Mouse (Mus musculus): ENCODE data around the gene Hmgcl. TPM values are rescaled to one million over a fixed set of nuclear protein-coding genes. Genes with fewer than 3 reads are reported as not detected.
A peak's percentile ranks its signal among the peaks of the same experiment; 100 is the strongest.
"Not testable (repeated sequence)": the region's sequence is repeated elsewhere in the genome, so short reads cannot be mapped to it uniquely, and the experiment has no call there.

Hmgcl gene
- polyA plus RNA-seq, 1 experiment from 2014 or later = 64.3 TPM

DNA sequence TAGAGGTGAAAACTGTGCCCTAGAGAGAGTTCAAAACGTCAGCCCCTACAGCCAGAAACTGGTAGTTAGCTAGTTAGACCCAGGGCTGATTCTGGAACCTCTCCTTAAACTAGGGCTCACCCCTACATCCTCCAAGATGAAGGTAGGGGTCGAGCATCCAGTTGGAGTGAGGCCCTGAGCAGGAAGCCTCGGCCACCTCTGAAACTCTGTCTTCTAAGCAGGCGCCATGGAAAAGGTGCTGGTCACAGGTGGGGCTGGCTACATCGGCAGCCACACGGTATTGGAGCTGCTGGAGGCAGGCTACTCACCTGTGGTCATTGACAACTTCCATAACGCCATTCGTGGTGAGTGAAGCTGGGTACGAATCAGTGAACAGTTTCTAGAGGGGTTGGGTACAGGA lies 18.9 kb downstream of the Hmgcl start:
- Histone ChIP-seq H3K27me3 (replicated peaks; ENCODE audit: low read depth, poor library complexity, severe bottlenecking) (0 out of 2 replicates have a peak, but pooled peaks cover 6% of the 10 kb centered on the region), H3K36me3 (replicated peaks) (peaks cover 67% of the 10 kb centered on the region), H3K27ac (replicated peaks) (no peak overlapping the region), H3K4me3 (peak overlapping the region; percentile 83; the same call in 1 of the 2 replicates), H3K4me1 (peaks cover 32% of the 10 kb centered on the region), H3K9me3 (no peaks in the 10 kb centered on the region)
- DNase-seq (ENCODE audit: low spot score) = no peak
- 84% methylated on average over 9 of the region's 9 CpGs for WGBS

DNA sequence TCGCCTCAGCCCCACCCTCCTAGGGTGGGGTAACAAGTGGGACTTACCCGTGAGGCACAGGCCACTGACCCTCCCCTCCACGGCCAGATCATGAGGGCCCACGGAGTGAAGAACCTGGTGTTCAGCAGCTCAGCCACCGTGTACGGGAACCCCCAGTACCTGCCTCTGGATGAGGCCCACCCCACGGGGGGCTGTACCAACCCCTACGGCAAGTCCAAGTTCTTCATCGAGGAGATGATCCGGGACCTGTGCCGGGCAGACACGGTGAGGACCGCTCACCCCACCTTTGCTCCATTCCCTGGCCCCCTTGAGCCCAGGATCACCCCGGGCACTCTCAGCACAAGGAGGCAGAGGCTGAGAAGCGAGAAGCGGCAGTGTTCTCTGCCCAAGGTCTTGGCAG lies 20.0 kb downstream of the Hmgcl start:
- Histone ChIP-seq H3K36me3 (replicated peaks) (peaks cover 69% of the 10 kb centered on the region), H3K4me3 (peak overlapping the region; percentile 17; the same call in 1 of the 2 replicates)

DNA sequence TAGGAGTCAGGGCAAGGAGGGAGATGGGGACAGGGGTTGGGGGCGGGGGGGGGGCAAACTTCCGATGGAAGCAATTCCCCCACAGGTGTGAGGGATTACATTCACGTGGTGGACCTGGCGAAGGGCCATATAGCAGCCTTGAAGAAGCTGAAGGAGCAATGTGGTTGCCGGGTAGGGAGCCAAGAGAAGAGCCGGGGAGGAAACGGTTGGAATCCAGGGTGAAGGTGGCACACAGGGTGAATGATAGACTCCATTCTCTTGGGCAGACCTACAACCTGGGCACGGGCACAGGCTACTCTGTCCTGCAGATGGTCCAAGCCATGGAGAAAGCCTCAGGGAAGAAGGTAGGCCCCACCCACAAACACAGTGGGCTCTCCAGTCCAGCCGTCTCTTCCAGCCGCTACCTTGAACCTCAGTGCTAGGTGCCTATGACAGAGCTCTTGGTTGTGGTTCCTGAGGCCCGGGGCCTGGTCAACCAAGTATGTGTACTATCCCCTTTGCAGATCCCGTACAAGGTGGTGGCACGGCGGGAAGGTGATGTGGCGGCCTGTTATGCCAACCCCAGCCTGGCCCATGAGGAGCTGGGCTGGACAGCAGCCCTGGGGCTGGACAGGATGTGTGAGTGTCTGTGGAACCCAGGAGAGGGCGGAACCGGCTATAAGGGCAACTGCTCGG lies 21.0 kb downstream of the Hmgcl start:
- Histone ChIP-seq H3K36me3 (replicated peaks) (peaks cover 62% of the 10 kb centered on the region), H3K4me1 (peaks cover 50% of the 10 kb centered on the region), H3K9me3 (no peaks in the 10 kb centered on the region), H3K27ac (replicated peaks) (no peak overlapping the region), H3K4me3 (0 out of 2 replicates have a peak overlapping the region, but pooled peaks have one; percentile 9), H3K27me3 (replicated peaks; ENCODE audit: low read depth, poor library complexity, severe bottlenecking) (0 out of 2 replicates have a peak, but pooled peaks cover 6% of the 10 kb centered on the region)
- DNase-seq (ENCODE audit: low spot score) = no peak
- WGBS = 92% methylated on average over 18 of the region's 18 CpGs

More for the DNA sequence above, 20.0 kb downstream of the Hmgcl start:
- Histone ChIP-seq H3K4me1 (peaks cover 40% of the 10 kb centered on the region), H3K9me3 (no peaks in the 10 kb centered on the region), H3K27ac (replicated peaks) (no peak overlapping the region), H3K27me3 (replicated peaks; ENCODE audit: low read depth, poor library complexity, severe bottlenecking) (0 out of 2 replicates have a peak, but pooled peaks cover 6% of the 10 kb centered on the region)
- no peak for DNase-seq (ENCODE audit: low spot score)
- WGBS = 91% methylated on average over 16 of the region's 16 CpGs

DNA sequence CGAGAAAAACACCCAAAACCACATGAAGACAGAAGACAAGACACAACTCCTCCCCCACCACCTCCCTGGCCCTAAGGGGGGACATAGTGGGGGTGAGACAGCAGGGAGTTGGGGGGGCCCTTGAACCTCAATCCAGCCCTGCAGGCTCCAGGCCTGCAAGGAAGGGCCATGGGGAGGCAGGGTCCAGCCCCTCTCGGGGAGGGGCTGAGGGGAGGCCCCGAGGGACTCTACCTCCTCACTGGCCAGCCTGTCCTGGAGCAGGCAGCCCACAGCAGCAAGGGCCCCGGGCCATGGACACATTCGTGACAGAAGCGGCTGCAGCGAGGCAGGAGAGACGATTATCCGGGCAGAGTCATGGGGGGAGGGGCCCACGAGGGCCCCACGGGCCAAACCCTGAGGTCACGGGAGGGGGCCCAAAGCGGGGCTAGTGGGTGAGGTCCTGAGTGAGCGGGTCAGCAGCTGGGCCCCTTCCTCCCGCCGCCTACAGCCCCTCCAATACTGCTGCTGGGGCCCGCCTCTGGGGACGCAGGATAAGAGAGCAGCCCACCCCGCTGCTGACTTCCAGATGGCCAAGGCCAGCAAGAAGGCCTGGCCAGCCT lies 22.1 kb downstream of the Hmgcl start:
- Histone ChIP-seq H3K4me1 (peaks cover 47% of the 10 kb centered on the region), H3K9me3 (no peaks in the 10 kb centered on the region), H3K36me3 (replicated peaks) (peaks cover 61% of the 10 kb centered on the region), H3K27me3 (replicated peaks; ENCODE audit: low read depth, poor library complexity, severe bottlenecking) (0 out of 2 replicates have a peak, but pooled peaks cover 6% of the 10 kb centered on the region), H3K27ac (replicated peaks) (no peak overlapping the region), H3K4me3 (peak overlapping the region; percentile 23)
- DNase-seq (ENCODE audit: low spot score) = no peak
- WGBS = 68% methylated on average over 19 of the region's 19 CpGs

DNA sequence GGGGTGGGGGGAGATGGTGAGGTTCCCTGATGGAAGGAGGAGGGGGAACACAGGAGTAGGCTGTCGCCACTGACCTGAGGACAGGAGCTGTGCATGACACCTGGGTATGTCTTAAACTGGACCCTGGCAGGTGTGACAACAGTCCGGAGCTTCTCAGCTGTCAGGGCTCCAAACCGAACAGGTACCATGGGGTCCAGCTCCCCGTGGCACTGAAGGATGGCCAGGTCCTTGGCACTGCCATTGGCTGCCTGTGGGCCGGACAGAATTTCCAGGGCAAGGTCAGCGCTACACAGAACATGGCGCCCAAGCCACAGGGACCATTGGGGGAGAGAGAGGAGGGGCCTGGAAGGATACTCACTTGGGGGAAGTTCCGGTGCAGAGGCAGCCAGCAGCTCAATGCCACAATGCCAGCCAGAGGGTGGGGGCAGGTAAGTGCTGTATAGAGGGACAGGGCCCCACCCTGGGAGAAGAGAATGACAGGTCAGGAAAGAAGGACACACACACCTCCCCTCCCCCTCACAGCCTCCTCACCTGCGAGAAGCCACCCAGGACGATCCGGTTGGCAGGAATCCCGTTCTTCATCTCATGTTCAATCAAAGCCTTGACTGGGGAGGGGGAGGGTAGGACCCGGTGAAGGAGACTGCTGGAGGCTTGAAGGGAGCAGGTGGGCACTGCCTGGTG lies 23.0 kb downstream of the Hmgcl start:
- H3K27ac ChIP-seq (replicated peaks) = no peak overlapping the region
- 91% methylated on average over 13 of the region's 13 CpGs for WGBS
- no peak for DNase-seq (ENCODE audit: low spot score)
- 0 out of 2 replicates have a peak, but pooled peaks cover 6% of the 10 kb centered on the region for H3K27me3 ChIP-seq (replicated peaks; ENCODE audit: low read depth, poor library complexity, severe bottlenecking)
- H3K4me1 ChIP-seq = peaks cover 43% of the 10 kb centered on the region
- H3K4me3 ChIP-seq = no peak overlapping the region; the same call in 1 of the 2 replicates
- no peaks in the 10 kb centered on the region for H3K9me3 ChIP-seq
- H3K36me3 ChIP-seq (replicated peaks) = peaks cover 67% of the 10 kb centered on the region

DNA sequence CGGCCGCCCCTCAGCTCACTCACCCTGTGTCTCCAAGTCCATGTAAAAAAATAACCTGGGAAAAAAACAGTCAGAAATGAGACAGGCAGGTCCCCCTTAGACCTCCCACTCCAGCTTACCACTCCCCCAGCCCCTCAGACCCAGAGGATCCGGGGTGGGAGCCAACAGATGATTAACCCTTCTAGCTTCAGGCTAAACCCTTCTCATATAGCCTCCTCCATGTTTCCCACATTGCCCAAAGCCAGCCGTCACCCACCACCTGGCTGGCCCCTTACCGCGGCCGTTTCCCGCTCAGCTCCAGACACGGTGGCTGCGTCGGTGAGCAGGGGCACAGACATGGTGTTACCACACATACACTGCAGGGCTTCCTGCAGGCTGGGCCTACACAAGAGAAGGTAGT lies 24.3 kb downstream of the Hmgcl start:
- no peak overlapping the region for H3K27ac ChIP-seq (replicated peaks)
- peaks cover 75% of the 10 kb centered on the region for H3K36me3 ChIP-seq (replicated peaks)
- peak overlapping the region; percentile 100; the same call in 1 of the 2 replicates for H3K4me3 ChIP-seq
- peaks cover 32% of the 10 kb centered on the region for H3K4me1 ChIP-seq
- no peaks in the 10 kb centered on the region for H3K27me3 ChIP-seq (replicated peaks; ENCODE audit: low read depth, poor library complexity, severe bottlenecking)
- WGBS = 91% methylated on average over 11 of the region's 11 CpGs
- H3K9me3 ChIP-seq = no peaks in the 10 kb centered on the region
- DNase-seq (ENCODE audit: low spot score) = no peak

DNA sequence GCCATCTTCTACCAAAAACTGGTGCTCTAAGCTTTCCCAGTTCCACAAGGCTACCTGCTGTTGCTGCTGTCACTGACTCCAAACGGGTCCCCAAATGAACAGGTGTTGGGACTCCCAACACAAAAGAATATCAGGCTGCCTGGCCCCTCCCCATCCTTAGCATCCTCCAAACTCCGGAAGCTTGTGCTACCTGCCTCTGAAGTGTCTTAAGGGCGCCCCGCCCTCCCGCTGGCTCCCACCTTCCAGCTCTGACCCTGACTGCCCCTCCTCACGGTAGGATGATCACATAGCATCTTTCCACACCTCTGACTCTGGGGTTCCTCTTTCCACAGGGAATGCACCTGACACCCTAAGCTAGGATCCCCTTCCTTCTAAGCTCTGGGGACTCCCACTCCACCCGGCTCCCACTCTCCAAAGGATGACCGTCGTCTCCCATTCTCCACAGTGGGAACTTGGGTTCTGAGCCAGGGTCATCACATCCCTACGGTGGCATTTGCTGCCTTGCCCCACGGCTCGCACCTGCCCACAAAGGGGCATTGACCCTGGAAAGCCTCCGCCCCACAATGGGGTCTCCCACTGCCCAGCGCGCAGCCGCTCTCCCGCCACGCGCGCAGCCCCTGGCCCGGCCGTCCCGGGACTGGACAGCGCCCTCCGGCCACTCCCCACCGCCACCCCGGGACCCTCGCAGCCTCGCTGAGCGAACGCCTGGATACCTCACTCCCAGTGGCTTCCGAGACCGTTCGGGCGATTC lies 25.7 kb downstream of the Hmgcl start:
- Histone ChIP-seq H3K4me1 (peaks cover 32% of the 10 kb centered on the region), H3K27me3 (replicated peaks; ENCODE audit: low read depth, poor library complexity, severe bottlenecking) (no peaks in the 10 kb centered on the region), H3K9me3 (no peaks in the 10 kb centered on the region), H3K36me3 (replicated peaks) (peaks cover 75% of the 10 kb centered on the region), H3K27ac (replicated peaks) (peak overlapping the region; percentile 91), H3K4me3 (peak overlapping the region; percentile 100)
- under 1% methylated on average over 35 of the region's 35 CpGs for WGBS
- no peak for DNase-seq (ENCODE audit: low spot score)

DNA sequence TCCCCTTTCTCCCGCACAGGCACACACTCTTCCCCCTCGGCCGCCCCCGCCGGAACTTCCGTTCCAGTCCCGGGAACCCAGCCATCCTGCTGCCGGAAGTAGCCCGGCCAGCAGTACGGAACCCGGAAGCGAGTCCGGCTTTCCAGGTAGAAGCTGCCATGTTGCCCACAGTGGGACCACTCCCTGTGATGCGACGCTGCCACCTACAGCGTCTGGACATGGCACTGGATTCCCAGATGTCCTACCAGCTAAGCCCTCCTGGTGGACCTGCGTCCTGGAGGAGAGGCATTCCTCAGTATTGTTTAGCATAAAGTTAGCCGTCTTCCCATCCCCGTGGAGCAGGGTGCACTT lies 26.3 kb downstream of the Hmgcl start, which contains the start of gene Lypla2:
Lypla2 (minus strand) TSS at position 71 of the 351 bp plus-strand sequence.
- H3K4me3 ChIP-seq = peak within 1 kb of the TSS; percentile 100
- DNase-seq (ENCODE audit: low spot score) = peak; percentile 88
- H3K36me3 ChIP-seq (replicated peaks) = peaks cover 75% of the 10 kb centered on the region
- H3K4me1 ChIP-seq = peaks cover 32% of the 10 kb centered on the region
- no peaks in the 10 kb centered on the region for H3K9me3 ChIP-seq
- no peaks in the 10 kb centered on the region for H3K27me3 ChIP-seq (replicated peaks; ENCODE audit: low read depth, poor library complexity, severe bottlenecking)
- H3K27ac ChIP-seq (replicated peaks) = peak within 1 kb of the TSS; percentile 91
- WGBS = 1% methylated on average over 19 of the region's 19 CpGs

DNA sequence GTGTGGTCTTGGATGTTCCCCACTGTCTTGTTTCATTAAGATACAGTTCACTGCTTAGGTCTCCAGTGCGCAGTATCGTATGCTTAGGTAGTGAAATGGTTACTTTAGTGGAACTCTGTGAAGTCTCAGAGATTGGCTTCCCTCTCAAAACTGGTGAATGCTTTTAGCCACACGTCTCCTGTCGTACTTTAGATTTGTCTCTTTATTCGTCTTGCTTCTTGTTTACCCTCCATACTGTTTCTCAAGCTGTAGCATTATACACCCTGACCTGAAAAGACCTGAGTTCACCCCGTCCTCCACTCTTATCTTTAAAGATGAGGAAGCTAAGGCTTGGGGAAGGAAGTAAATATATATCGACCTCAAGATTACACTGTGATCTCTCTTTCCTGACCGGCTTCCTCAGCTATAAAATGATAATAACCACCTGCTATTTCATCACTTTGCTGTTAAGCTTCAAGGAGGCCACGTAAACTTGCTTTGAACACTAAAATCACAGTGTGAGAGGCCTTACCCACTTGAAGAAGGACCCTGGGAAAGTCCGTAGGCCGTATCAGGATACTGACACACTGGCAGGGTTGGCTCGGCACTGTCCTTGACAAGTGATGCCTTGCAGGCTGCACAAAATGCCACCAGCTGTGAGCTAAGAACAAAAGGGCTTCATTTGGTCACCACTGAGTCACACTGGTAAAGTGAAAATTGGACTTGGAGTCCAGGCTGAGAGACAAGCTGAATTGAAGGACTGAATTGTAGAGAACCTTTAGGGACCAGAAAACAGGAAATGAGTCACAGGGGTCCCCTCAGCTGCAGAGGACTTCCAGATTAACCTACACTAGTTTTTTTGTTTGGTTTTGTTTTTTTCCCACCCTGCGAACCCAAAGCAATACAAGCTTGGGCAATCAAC lies 26.9 kb downstream of the Hmgcl start:
- Histone ChIP-seq H3K27ac (replicated peaks) (peak overlapping the region; percentile 91), H3K27me3 (replicated peaks; ENCODE audit: low read depth, poor library complexity, severe bottlenecking) (no peaks in the 10 kb centered on the region), H3K9me3 (no peaks in the 10 kb centered on the region), H3K36me3 (replicated peaks) (peaks cover 73% of the 10 kb centered on the region), H3K4me3 (peak overlapping the region; percentile 100), H3K4me1 (peaks cover 32% of the 10 kb centered on the region)
- WGBS = 78% methylated on average over 13 of the region's 13 CpGs
- DNase-seq (ENCODE audit: low spot score) = no peak

DNA sequence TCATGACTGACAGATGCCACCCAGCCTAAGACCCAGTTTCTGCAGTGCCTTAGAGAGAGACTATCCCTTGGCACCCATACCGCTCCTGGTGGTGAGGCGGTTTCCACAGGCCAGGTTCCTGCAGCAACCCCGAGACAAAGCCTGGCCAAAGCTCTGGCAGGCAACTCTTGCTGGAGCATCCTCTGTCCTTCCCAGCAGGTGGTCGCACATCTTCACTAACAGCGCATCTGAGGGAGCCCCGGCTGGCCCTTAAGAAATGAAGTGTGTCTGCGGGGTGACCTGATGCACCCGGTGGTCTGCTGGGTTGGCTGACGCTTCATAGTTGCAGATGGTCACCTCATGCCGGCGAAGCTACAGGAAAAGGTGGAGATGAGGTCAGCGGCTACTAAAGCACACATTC lies 29.9 kb downstream of the Hmgcl start:
- H3K36me3 ChIP-seq (replicated peaks) = peaks cover 66% of the 10 kb centered on the region
- 90% methylated on average over 12 of the region's 12 CpGs for WGBS
- no peaks in the 10 kb centered on the region for H3K9me3 ChIP-seq
- no peak overlapping the region for H3K27ac ChIP-seq (replicated peaks)
- H3K4me1 ChIP-seq = peaks cover 17% of the 10 kb centered on the region
- H3K4me3 ChIP-seq = no peak overlapping the region
- DNase-seq (ENCODE audit: low spot score) = no peak
- no peaks in the 10 kb centered on the region for H3K27me3 ChIP-seq (replicated peaks; ENCODE audit: low read depth, poor library complexity, severe bottlenecking)

DNA sequence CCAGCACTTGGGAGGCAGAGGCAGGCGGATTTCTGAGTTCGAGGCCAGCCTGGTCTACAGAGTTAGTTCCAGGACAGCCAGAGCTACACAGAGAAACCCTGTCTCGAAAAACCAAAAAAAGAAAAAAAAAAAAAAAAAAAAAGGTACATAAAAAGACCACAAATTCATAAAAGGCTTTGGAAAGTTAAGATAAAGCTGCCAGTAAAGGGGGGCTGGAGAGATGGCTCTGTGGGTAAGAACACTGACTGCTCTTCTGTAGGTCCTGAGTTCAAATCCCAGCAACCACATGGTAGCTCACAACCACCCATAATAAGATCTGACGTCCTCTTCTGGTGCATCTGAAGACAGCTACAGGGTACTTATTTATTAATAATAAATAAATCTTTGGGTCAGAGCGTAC lies 34.0 kb downstream of the Hmgcl start:
- H3K9me3 ChIP-seq; H3K4me1 ChIP-seq; H3K4me3 ChIP-seq; DNase-seq (ENCODE audit: low spot score); H3K27me3 ChIP-seq (replicated peaks; ENCODE audit: low read depth, poor library complexity, severe bottlenecking); H3K27ac ChIP-seq (replicated peaks): not testable (repeated sequence)
- 97% methylated on average over 5 of the region's 5 CpGs for WGBS
- peaks cover 90% of the 10 kb centered on the region for H3K36me3 ChIP-seq (replicated peaks)

Measured in embryonic facial prominence, embryonic 10.5 days (tissue).